Mouse (Mus musculus) kidney, adult 18-20 months (tissue): ENCODE measurements at regions not wholly inside any gene's neighbourhood (a gene's known extent, or its start where the extent isn't known, plus 50 kb on each side); places are given as distances from the start of the nearest gene placed in this dataset.

Source experiments
- DNase-seq: peaks from one replicate; pipeline ENCODE4 v3.0.0; 2021

GRCm38 (mm10) chr8:40186715-40187583 is 487.9 kb upstream of the Adam24 start:
- DNase-seq = no peak

DNA sequence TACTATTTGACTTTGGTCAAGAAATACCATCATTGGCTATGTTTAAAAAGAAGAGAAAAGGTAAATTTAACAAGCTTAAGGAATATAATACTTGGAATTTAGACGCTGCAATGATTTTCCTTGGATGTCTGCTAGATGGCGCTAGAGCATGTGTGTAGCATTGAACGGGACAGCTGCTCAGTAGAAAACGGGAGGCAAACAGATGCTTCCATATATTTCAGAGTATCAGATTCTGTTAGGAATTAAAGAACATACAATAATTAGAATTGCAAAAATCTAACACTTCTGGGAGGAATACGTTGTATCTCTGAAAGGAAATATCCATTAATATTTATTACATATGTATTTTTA is 487.3 kb upstream of the Adam24 start:
- no peak for DNase-seq

- no peak for DNase-seq
These were observed 482.6 kb upstream of the Adam24 start for GRCm38 (mm10) chr8:40192266-40192665.

DNA sequence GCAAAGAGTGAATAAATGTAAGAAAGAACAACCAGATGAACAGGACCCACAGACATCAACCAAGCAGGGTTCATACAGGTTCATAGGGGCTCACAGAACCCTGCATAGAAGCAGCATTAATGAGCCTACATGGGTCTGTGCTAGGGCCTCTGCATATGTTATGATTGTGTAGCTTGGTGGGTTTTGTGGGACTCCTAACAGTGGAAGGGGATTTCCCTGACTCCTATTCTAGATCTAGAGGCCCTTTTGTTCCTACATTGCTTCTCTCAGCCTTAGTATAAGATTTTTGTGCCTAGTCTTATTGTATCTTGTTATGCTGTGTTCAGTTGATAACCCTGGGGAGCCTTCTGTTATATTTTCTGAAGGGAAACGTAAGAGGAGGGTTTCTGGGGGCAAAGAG is 481.7 kb upstream of the Adam24 start:
- DNase-seq = no peak

DNA sequence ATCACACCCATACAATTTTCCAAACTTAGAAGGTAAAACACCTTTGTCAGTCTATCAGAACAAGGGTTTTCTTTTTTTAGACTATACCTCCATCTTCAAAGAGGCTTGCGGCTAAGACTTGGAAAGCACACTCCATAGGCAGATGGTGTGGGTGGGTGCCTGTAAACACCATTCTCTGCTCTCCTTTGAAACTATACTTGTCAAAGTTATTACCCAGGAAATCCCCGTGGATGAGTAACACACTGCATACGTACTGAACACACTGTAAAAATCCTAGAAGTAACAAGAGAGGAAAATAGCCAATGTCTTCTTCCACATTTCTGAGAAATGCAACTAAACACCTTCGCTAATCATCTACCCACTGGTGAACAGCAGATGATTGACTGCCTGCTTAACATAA is 464.0 kb upstream of the Adam24 start:
- DNase-seq = no peak

GRCm38 (mm10) chr8:40223521-40223920 is 451.4 kb upstream of the Adam24 start:
- no peak for DNase-seq

GRCm38 (mm10) chr8:40227262-40227661 is 447.6 kb upstream of the Adam24 start:
- DNase-seq = no peak
